Mouse (Mus musculus) spleen, adult 18-20 months (tissue): ENCODE measurements around the gene Grik1.

Experiments
- DNase-seq, 2 experiments: peaks; one replicate each; pipeline ENCODE4 v3.0.0; 2022; ENCODE audit warnings: mixed read lengths in 2 of 2

Gene Grik1

GRCm38 (mm10) chr16:88290132-88290772 is at the start of gene Grik1:
Gene Grik1, minus strand, starts transcription at chr16:88290265.
- no peak for DNase-seq

DNA sequence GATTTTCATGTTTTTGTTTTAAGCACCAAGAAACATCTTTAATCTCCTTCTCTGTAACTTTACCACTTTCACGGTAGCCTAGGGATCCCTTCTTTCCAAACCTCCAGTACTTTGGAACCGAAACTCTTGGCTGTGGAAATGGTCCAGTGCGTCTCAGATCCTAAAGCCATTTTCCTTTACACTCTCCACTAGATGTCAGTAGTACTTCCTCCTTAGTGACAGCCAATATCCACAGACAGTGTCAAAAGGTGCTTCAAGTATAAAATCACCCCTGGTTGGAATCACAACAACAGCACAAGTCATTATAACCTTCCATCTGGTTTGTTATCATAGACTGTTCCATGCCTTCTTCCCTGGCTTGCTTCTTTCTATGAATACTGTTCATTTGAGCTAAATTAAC is 4.1 kb upstream of the Grik1 start:
- DNase-seq, result no peak

DNA sequence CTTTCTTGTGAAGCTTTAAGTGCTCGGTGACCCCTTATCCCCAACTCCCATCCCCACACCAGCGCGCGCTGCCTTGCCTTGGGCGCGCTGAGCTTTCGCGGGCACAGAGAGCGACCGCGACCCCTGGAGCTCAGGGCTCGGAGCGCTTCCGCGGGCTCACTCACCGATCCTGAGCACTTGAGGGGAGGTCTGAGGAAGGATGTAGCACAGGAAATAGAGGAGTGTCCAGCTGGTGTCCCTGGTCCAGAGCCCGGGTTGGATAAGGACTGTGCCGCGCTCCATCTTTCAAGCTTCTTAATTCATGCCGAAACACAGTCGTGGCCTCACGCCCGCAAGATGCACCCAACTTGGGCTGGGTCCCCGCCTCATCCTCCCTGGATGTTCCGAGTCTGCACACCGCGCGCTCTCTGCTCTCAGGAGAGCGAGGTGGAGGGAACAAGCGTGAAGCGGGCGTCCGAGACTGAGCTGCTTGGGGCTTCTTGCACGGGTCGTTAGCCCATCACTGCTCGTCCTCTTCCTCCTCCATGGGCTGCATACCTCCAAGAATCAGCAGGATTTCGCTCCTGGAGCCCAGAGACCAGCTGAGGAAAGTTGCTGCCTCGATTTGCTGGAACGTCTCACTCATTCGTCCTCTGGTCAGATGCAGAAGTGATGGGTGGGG is 514 bp downstream of the Grik1 start:
- no peak for DNase-seq

DNA sequence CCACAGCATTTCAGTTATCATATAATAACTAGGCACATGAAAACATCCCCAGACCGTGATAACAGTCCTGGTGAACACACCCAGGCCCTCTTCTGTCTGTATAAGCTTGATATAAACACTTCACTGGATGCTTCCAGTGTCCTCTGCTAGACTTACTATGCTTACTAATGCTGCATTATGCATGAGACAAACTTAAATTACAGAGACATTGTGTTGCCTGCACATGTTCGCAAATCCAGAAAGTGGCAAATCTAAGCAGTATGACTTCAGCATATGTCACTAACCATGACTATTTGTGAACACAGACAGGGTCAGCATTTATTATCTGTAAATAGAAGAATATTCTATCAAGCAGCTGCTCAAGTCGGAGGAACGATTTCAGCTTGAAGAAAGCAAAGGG is 31.7 kb downstream of the Grik1 start:
- DNase-seq, result no peak

- DNase-seq, result no peak
Measured at GRCm38 (mm10) chr16:88257072-88257471, 33.0 kb downstream of the Grik1 start.

GRCm38 (mm10) chr16:88256101-88256500 is 34.0 kb downstream of the Grik1 start:
- no peak for DNase-seq

GRCm38 (mm10) chr16:88252676-88253075 is 37.4 kb downstream of the Grik1 start:
- DNase-seq, result no peak

- no peak for DNase-seq
Measured at GRCm38 (mm10) chr16:88251049-88251448, 39.0 kb downstream of the Grik1 start.

GRCm38 (mm10) chr16:88249825-88250224 is 40.2 kb downstream of the Grik1 start:
- no peak for DNase-seq

GRCm38 (mm10) chr16:88247586-88247985 is 42.5 kb downstream of the Grik1 start:
- DNase-seq, result no peak

DNA sequence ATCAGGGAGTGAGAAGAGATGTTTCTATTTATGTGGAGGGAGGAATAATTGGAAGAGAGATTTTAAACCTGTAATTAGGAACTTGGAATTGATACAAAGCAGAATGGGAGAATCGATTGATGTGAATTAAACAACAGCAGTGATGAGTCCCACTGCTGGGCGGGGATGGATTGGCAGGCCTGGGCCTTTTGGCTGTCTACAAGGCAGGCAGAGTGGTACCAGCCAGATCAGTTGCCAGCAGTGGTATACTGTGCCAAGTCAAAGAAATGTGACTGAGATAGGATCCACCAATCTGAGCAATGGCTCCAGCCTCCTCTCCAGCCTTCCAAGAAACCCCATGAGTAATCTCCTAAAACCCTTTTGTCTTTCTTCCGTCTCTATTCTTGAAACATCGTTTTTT is 45.4 kb downstream of the Grik1 start:
- DNase-seq, result no peak

DNA sequence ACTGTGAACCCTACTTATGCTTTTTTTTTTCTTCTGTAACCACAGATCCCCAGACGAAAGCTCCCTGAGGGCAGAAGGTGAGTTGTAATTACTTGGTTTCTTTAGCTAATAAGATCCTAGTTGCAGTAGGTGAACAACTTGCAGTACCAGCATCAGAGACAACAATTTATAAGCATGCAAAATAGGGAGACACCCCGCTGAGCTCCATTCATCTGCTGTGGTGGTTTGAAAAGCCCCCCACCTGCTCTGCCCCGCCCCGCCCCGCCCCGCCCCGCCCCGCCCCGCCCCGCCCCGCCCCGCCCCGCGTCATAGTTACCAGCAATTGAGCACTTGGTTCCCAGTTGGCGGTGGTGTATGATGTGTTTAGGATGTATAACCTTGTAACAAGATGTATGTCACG is 64.4 kb downstream of the Grik1 start:
- DNase-seq, result no peak

DNA sequence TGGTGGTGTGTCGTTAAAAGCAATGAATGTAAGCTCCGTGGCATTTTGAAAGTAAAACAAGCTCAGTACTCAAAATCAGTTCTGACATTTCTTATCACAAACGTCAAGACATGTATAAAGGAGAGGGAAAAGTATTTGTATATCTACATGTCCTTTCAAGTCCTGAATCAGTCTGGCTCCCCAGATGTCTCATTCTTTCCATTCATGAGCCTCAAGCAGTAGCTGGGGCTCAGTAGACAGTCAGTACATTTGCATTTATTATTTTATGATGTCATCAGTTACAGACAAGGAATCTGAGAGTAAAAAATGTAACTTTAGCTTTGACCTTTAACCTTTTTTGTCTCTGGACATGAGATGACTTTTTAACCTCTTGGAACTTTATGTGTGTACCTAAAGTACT is 68.1 kb downstream of the Grik1 start:
- no peak for DNase-seq

GRCm38 (mm10) chr16:88212531-88212930 is 77.5 kb downstream of the Grik1 start:
- DNase-seq, result no peak

DNA sequence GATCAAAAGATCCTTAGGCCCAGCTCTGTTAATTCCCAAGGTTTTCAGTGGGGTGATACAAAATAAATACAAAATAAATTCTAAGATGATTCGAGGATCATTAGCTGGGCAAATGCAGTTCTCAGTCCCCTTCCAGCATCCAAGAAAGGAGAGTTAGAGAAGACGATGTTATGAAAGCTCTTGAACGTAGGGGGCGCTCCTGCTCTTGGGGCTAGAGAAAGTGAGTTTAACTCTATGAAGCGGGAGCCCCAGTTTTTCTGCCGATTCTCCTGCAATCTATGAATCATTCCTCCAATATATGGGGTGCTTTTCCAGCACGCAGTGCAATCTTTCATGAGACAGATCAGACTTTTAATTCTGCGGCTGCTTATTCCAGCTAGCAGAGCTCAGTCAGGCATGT is 78.2 kb downstream of the Grik1 start:
- DNase-seq, result no peak

- DNase-seq, result peak; percentile 7 to 50
Measured at GRCm38 (mm10) chr16:88204400-88204799, 85.7 kb downstream of the Grik1 start.

- no peak for DNase-seq
Measured at GRCm38 (mm10) chr16:88203985-88204384, 86.1 kb downstream of the Grik1 start.

DNA sequence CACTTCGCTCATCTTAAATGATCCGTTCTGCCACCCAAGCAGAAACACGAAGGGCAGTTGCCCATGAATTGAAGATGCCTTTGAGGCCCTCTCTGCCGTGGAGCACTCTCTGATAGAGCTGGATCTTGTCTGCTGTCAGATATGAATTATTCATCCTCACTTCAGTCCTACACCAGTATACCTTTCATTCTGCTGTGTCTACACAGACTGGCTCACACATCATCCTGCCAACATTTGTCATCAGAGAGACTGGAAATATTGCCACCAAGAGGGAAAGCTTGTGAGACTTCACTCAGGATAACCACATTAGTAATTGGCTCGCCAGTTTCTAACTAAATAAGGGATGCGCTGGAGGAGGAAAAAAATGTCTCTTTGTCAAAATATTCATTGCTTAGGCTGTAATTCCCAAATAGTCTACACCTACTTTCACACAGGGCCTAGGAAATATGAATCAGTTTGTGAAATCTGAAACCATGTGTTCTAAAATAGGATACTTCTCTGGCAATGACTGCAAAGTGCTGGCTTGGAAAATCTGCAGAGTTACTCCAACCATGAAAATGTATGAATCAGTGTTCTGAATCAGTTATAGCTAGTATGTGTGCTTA is 102.5 kb downstream of the Grik1 start:
- DNase-seq, result no peak

DNA sequence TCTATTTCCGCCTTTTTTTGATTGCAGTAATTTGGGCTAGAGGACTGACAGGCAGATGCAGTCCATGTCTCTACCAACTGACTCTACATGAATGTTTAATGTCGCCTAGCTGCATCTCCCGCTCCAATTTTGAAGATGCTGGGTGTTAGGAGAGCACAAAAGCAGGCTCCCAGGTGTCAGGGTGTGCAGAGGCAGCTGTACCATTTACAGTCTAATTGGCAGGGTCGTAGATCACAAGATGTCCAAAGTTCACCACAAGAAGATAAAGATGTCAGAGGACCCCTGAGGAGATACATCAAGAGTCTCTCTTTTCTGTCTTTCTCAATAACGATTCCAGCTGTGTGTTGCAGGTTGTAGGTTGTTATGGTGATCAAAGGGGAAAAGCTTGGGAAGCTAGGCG is 111.3 kb downstream of the Grik1 start:
- no peak for DNase-seq

DNA sequence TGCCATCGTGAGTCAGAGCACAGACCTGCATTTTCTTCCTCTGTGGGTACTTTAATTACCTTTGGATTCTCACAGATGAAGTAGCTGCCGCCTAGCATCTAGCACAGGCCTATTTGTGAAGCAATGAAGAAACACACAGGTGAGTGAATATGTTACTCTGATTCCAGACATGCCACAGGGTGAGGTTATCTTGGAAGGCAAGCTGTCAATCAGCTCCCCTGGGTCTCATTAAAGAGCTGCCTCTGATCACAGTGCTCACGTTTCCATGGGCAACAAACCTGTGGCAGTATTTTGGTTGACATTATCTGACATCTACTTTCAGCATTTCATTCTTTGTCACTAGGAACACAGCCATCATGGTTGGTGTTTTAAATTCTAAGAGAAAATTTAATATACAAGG is 112.7 kb downstream of the Grik1 start:
- no peak for DNase-seq

DNA sequence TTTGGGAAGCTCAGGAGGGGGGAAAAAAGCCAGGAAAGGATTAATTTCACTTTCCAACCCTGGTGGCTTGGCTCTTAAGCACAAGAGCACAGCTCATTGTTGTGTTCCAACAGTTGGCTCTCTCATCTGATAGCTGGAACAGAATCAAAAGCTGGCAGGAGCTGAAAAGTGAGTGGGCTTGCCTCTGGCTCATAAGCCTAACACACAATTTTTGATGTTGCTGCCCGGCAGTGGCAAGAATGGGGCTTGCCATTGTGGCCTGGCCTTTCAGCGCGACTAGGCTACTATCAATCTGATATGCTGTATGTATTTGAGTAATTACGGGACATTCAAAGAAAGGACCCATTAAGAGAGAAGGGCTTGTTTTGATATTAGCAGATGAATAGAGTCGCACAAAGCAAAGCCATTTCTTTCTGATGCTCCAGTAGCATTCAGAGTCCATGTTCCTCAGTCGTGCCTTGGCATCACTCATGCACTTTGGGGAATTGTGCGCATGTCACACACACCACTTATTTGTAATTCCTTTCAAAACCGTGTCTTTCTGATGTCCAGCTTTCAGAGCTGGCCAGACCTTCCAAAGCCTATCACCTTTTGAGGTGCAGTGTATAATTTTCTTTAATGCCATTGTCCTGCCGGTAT is 115.9 kb downstream of the Grik1 start:
- no peak for DNase-seq

- no peak for DNase-seq
Measured at GRCm38 (mm10) chr16:88166547-88166946, 123.5 kb downstream of the Grik1 start.

- DNase-seq, result no peak
Measured at GRCm38 (mm10) chr16:88142574-88142973, 147.5 kb downstream of the Grik1 start.

DNA sequence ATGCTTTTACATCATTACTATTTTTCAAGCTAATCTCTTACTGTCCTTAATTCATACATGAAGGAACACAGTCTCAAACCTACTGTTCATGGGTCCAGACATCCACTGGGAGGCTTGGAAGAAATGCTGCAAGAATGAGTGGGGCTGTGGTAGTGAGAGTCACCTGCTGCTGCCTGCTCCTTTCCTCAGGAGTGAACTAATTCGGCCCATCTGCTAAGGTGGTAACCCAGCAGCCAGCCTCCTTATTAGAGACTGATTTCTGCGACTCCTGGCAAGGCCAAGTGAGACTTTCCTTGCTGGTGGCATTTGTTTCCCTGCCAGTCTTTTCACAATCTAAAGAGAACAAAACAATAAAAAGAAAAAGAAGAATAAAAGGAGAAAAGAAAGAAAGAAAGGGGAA is 147.9 kb downstream of the Grik1 start:
- DNase-seq, result no peak
